Mouse (Mus musculus) liver, embryonic 15.5 days (tissue): ENCODE measurements around the gene Slc16a1. TPM values are rescaled to one million over a fixed set of nuclear protein-coding genes. Genes with fewer than 3 reads are reported as not detected.
"Not testable (repeated sequence)": the region's sequence is repeated elsewhere in the genome, so short reads cannot be mapped to it uniquely, and the experiment has no call there.

Experiments
- ATAC-seq: fragments of 200-750 bp; cut with Nextera tagmentation; 2 replicates; pipeline ENCODE4 v1.8.0; 2017; ENCODE audit warnings: moderate number of reproducible peaks, mild to moderate bottlenecking, moderate library complexity; ENCODE audit not compliant: insufficient read depth
- H3K27ac ChIP-seq: fragments of 300-500 bp; sonication (generic); replicated peaks from 2 replicates; pipeline ENCODE4 v1.5.1; 2015; ENCODE audit warnings: mild to moderate bottlenecking, inconsistent platforms
- H3K27me3 ChIP-seq: fragments of 300-500 bp; sonication (generic); 2 replicates; pipeline ENCODE4 v1.6.1; 2015; ENCODE audit warnings: mild to moderate bottlenecking, inconsistent platforms
- H3K36me3 ChIP-seq: fragments of 300-500 bp; sonication (generic); replicated peaks from 2 replicates; pipeline ENCODE4 v1.6.1; 2015; ENCODE audit warnings: moderate library complexity, mild to moderate bottlenecking, inconsistent platforms
- H3K4me1 ChIP-seq: fragments of 300-500 bp; sonication (generic); replicated peaks from 2 replicates; pipeline ENCODE4 v1.6.1; 2015; ENCODE audit warnings: inconsistent platforms
- H3K4me2 ChIP-seq: fragments of 300-500 bp; sonication (generic); 2 replicates; pipeline ENCODE4 v1.6.1; 2015; ENCODE audit warnings: moderate library complexity, mild to moderate bottlenecking, inconsistent platforms
- H3K4me3 ChIP-seq: fragments of 300-500 bp; sonication (generic); replicated peaks from 2 replicates; pipeline ENCODE4 v1.5.1; 2015; ENCODE audit warnings: mild to moderate bottlenecking, inconsistent platforms
- H3K9ac ChIP-seq: fragments of 300-500 bp; sonication (generic); 2 replicates; pipeline ENCODE4 v1.6.1; 2015; ENCODE audit warnings: moderate library complexity, mild to moderate bottlenecking, inconsistent platforms
- H3K9me3 ChIP-seq: fragments of 300-500 bp; sonication (generic); replicated peaks from 2 replicates; pipeline ENCODE4 v1.6.1; 2016; ENCODE audit warnings: inconsistent platforms
- WGBS: fragments of 180-500 bp; shearing (Covaris S2); methylation state at CpG from one replicate; pipeline ENCODE4 v1.1.7; 2015; ENCODE audit warnings: mixed read lengths; ENCODE audit not compliant: insufficient replicate concordance; 5-methylcytosine and 5-hydroxymethylcytosine counted together
- polyA plus RNA-seq: library from polyadenylated mRNA; unstranded; fragments of >200 nt; fragmentation: Nextera tagmentation; extraction: Ambion mirVana; gene quantifications from 2 replicates; pipeline ENCODE4 v1.2.1, GENCODE M21; 2015

Slc16a1 gene
- polyA plus RNA-seq, 1 experiment from 2014 or later = 86.3 TPM

GRCm38 (mm10) chr3:104674329-104675220 lies 36.1 kb downstream of the Slc16a1 start:
- Histone ChIP-seq H3K4me3 (peak overlapping the region; percentile 54), H3K27ac (peak overlapping the region; percentile 96)

GRCm38 (mm10) chr3:104675258-104675851 lies 36.9 kb downstream of the Slc16a1 start:
- Histone ChIP-seq H3K27ac (peak overlapping the region; percentile 96), H3K9me3 (no peaks in the 10 kb centered on the region), H3K4me2 (peak overlapping the region; percentile 86), H3K27me3 (no peaks in the 10 kb centered on the region), H3K9ac (peak overlapping the region; percentile 55), H3K4me1 (peaks cover 63% of the 10 kb centered on the region), H3K36me3 (no peaks in the 10 kb centered on the region), H3K4me3 (peak overlapping the region; percentile 54)
- 5% methylated on average over 23 of the region's 23 CpGs for WGBS
- peak; percentile 15; the same call in 1 of the 2 replicates for ATAC-seq

More at GRCm38 (mm10) chr3:104674329-104675220, 36.1 kb downstream of the Slc16a1 start:
- no peaks in the 10 kb centered on the region for H3K9me3 ChIP-seq
- no peaks in the 10 kb centered on the region for H3K27me3 ChIP-seq
- H3K4me1 ChIP-seq = peaks cover 71% of the 10 kb centered on the region
- no peaks in the 10 kb centered on the region for H3K36me3 ChIP-seq
- WGBS = 37% methylated on average over 14 of the region's 14 CpGs
- H3K4me2 ChIP-seq = peak overlapping the region; percentile 86
- peak overlapping the region; percentile 55 for H3K9ac ChIP-seq
- no peak for ATAC-seq

- Histone ChIP-seq H3K4me3 (no peak overlapping the region), H3K27me3 (no peaks in the 10 kb centered on the region), H3K9ac (no peak overlapping the region), H3K27ac (0 out of 2 replicates have a peak overlapping the region, but pooled peaks have one; percentile 4), H3K4me2 (no peak overlapping the region), H3K4me1 (peaks cover 38% of the 10 kb centered on the region), H3K36me3 (no peaks in the 10 kb centered on the region), H3K9me3 (no peaks in the 10 kb centered on the region)
- 69% methylated on average over 2 of the region's 2 CpGs for WGBS
- ATAC-seq = no peak
Observed at GRCm38 (mm10) chr3:104677781-104678180, 39.3 kb downstream of the Slc16a1 start.

- Histone ChIP-seq H3K9me3 (no peaks in the 10 kb centered on the region), H3K4me2 (no peak overlapping the region), H3K4me1 (peaks cover 28% of the 10 kb centered on the region), H3K27ac (no peak overlapping the region), H3K27me3 (no peaks in the 10 kb centered on the region), H3K9ac (no peak overlapping the region), H3K36me3 (no peaks in the 10 kb centered on the region), H3K4me3 (no peak overlapping the region)
- no peak for ATAC-seq
- WGBS = 76% methylated on average over 8 of the region's 8 CpGs
Observed at GRCm38 (mm10) chr3:104678826-104679225, 40.4 kb downstream of the Slc16a1 start.

GRCm38 (mm10) chr3:104682671-104683504 lies 44.4 kb downstream of the Slc16a1 start:
- H3K27me3 ChIP-seq = no peaks in the 10 kb centered on the region
- H3K4me2 ChIP-seq = no peak overlapping the region
- no peaks in the 10 kb centered on the region for H3K36me3 ChIP-seq
- no peak overlapping the region for H3K4me3 ChIP-seq
- ATAC-seq = peak; percentile 53
- 0 out of 2 replicates have a peak, but pooled peaks cover 4% of the 10 kb centered on the region for H3K4me1 ChIP-seq
- no peaks in the 10 kb centered on the region for H3K9me3 ChIP-seq
- WGBS = 54% methylated on average over 11 of the region's 11 CpGs
- no peak overlapping the region for H3K9ac ChIP-seq
- no peak overlapping the region for H3K27ac ChIP-seq

- H3K36me3 ChIP-seq = no peaks in the 10 kb centered on the region
Observed at GRCm38 (mm10) chr3:104700751-104701335, 62.4 kb downstream of the Slc16a1 start.

GRCm38 (mm10) chr3:104701761-104702160 lies 63.3 kb downstream of the Slc16a1 start:
- Histone ChIP-seq H3K27me3 (no peaks in the 10 kb centered on the region), H3K4me1 (0 out of 2 replicates have a peak, but pooled peaks cover 2% of the 10 kb centered on the region), H3K27ac (no peak overlapping the region), H3K9ac (no peak overlapping the region), H3K36me3 (no peaks in the 10 kb centered on the region), H3K4me3 (no peak overlapping the region), H3K9me3 (no peaks in the 10 kb centered on the region), H3K4me2 (no peak overlapping the region)
- ATAC-seq = no peak
- WGBS = 58% methylated on average over 1 of the region's 1 CpGs

More at GRCm38 (mm10) chr3:104700751-104701335, 62.4 kb downstream of the Slc16a1 start:
- H3K27me3 ChIP-seq = no peaks in the 10 kb centered on the region
- H3K4me2 ChIP-seq = no peak overlapping the region
- H3K4me3 ChIP-seq = no peak overlapping the region
- no peak overlapping the region for H3K27ac ChIP-seq
- WGBS = 6% methylated on average over 23 of the region's 23 CpGs
- ATAC-seq = peak; percentile 56
- H3K9me3 ChIP-seq = no peaks in the 10 kb centered on the region
- no peak overlapping the region for H3K9ac ChIP-seq
- 0 out of 2 replicates have a peak, but pooled peaks cover 2% of the 10 kb centered on the region for H3K4me1 ChIP-seq

GRCm38 (mm10) chr3:104703941-104704340 lies 65.5 kb downstream of the Slc16a1 start:
- WGBS = 68% methylated on average over 4 of the region's 4 CpGs
- no peaks in the 10 kb centered on the region for H3K27me3 ChIP-seq
- no peaks in the 10 kb centered on the region for H3K36me3 ChIP-seq
- H3K9ac ChIP-seq = no peak overlapping the region
- ATAC-seq = no peak
- H3K9me3 ChIP-seq = no peaks in the 10 kb centered on the region
- no peak overlapping the region for H3K27ac ChIP-seq
- H3K4me3 ChIP-seq = no peak overlapping the region
- H3K4me1 ChIP-seq = 0 out of 2 replicates have a peak, but pooled peaks cover 2% of the 10 kb centered on the region
- no peak overlapping the region for H3K4me2 ChIP-seq

- H3K9ac ChIP-seq = no peak overlapping the region
- no peaks in the 10 kb centered on the region for H3K9me3 ChIP-seq
- WGBS = 59% methylated on average over 2 of the region's 2 CpGs
- H3K36me3 ChIP-seq = no peaks in the 10 kb centered on the region
- H3K4me3 ChIP-seq = no peak overlapping the region
- no peaks in the 10 kb centered on the region for H3K4me1 ChIP-seq
- no peak for ATAC-seq
- no peak overlapping the region for H3K27ac ChIP-seq
- no peak overlapping the region for H3K4me2 ChIP-seq
- H3K27me3 ChIP-seq = no peaks in the 10 kb centered on the region
Observed at GRCm38 (mm10) chr3:104706446-104706845, 68.0 kb downstream of the Slc16a1 start.

GRCm38 (mm10) chr3:104706951-104707771 lies 68.7 kb downstream of the Slc16a1 start:
- H3K27me3 ChIP-seq, H3K9ac ChIP-seq, H3K36me3 ChIP-seq, H3K4me3 ChIP-seq, H3K4me2 ChIP-seq, H3K27ac ChIP-seq, H3K9me3 ChIP-seq, H3K4me1 ChIP-seq: not testable (repeated sequence)
- ATAC-seq = peak; percentile 85
- WGBS = 43% methylated on average over 6 of the region's 6 CpGs
